Mouse (Mus musculus) intestine, embryonic 16.5 days (tissue): Measurements from ENCODE around the gene Lypd6. TPM values are rescaled to one million over a fixed set of nuclear protein-coding genes. Genes with fewer than 3 reads are reported as not detected.

Experiments used
- ATAC-seq: fragments of 200-750 bp; cut with Nextera tagmentation; 2 replicates; pipeline ENCODE4 v1.8.0; 2017; ENCODE audit warnings: moderate TSS enrichment, moderate library complexity
- H3K27ac ChIP-seq: fragments of 300-500 bp; sonication (generic); 2 replicates; pipeline ENCODE4 v1.5.1; 2014; ENCODE audit warnings: mild to moderate bottlenecking, low read length
- H3K27me3 ChIP-seq: fragments of 300-500 bp; sonication (generic); replicated peaks from 2 replicates; pipeline ENCODE4 v1.6.1; 2014; ENCODE audit warnings: low read length, control low read depth, mixed read lengths; ENCODE audit not compliant: control insufficient read depth, insufficient read depth
- H3K36me3 ChIP-seq: fragments of 300-500 bp; sonication (generic); 2 replicates; pipeline ENCODE4 v1.6.1; 2014; ENCODE audit warnings: low read length, control low read depth; ENCODE audit not compliant: control insufficient read depth, insufficient read depth
- H3K4me1 ChIP-seq: fragments of 300-500 bp; sonication (generic); 2 replicates; pipeline ENCODE4 v1.6.1; 2014; ENCODE audit warnings: low read length, control low read depth, mixed read lengths; ENCODE audit not compliant: control insufficient read depth, insufficient read depth
- H3K4me2 ChIP-seq: fragments of 300-500 bp; sonication (generic); 2 replicates; pipeline ENCODE4 v1.6.1; 2014; ENCODE audit warnings: low read depth, low read length, control low read depth
- H3K4me3 ChIP-seq: fragments of 300-500 bp; sonication (generic); 2 replicates; pipeline ENCODE4 v1.5.1; 2014; ENCODE audit warnings: mild to moderate bottlenecking, low read length
- H3K9ac ChIP-seq: fragments of 300-500 bp; sonication (generic); 2 replicates; pipeline ENCODE4 v1.6.1; 2014; ENCODE audit warnings: low read depth, low read length
- H3K9me3 ChIP-seq: fragments of 300-500 bp; sonication (generic); 2 replicates; pipeline ENCODE4 v1.6.1; 2016; ENCODE audit warnings: low read length, control low read depth; ENCODE audit not compliant: control insufficient read depth
- WGBS: fragments of 180-500 bp; shearing (Covaris S2); extraction: QIAGEN DNeasy Blood & Tissue Kit; methylation state at CpG from one replicate; pipeline ENCODE4 v1.1.7; 2014; 5-methylcytosine and 5-hydroxymethylcytosine counted together
- polyA plus RNA-seq: library from polyadenylated mRNA; unstranded; fragments of >200 nt; fragmentation: Nextera tagmentation; extraction: Ambion mirVana; gene quantifications from 2 replicates; pipeline ENCODE4 v1.2.1, GENCODE M21; 2015

Gene Lypd6
- polyA plus RNA-seq, 1 experiment from 2014 or later: 14.6 TPM

DNA sequence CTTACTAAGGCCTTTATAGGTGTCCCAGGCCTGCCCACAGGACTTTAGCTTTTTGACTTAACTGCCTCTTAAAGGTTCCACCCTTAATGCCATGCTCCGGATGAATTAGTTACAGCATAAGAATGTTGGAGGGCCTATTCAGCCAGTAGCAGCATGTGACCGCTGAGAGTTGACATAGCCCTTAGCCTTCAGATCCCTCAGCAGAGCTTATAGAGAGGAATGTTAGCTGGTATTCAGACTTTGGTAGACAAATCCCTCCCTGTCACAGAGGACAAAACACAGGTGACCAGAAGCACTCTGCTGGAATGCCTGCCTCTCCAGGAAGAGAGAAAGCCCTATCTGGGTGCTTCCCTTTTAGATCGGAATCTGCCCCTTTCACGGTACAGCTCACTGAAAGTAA is 109.5 kb downstream of the Lypd6 start:
- Histone ChIP-seq H3K4me3 (no peak overlapping the region), H3K4me2 (no peak overlapping the region), H3K4me1 (peaks cover 7% of the 10 kb centered on the region), H3K9me3 (no peaks in the 10 kb centered on the region), H3K36me3 (no peaks in the 10 kb centered on the region), H3K27ac (0 out of 2 replicates have a peak overlapping the region, but pooled peaks have one; percentile 15), H3K27me3 (no peaks in the 10 kb centered on the region), H3K9ac (no peak overlapping the region)
- 30% methylated on average over 4 of the region's 4 CpGs for WGBS
- ATAC-seq: peak; percentile 37; the same call in 1 of the 2 replicates

DNA sequence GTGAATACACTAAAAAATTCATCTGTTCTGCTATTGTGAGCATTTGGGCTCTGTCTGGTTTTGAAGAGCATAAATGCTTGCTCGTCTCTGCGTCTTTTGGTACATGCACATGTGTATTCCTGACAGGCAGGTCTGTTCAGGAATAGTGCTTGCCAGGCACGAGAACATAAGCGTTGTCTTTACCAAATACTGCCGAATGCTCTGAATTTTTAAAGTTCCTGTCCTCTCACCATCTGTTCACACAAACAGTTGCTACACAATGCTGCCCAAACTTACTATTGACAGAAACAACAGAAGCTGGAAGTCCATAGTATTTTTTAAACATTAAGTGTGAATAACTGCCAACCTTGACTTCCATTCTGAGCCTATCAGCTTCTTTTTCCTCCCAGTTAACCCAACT is 112.9 kb downstream of the Lypd6 start:
- Histone ChIP-seq H3K9me3 (no peaks in the 10 kb centered on the region), H3K4me2 (no peak overlapping the region), H3K36me3 (no peaks in the 10 kb centered on the region), H3K27me3 (no peaks in the 10 kb centered on the region), H3K27ac (no peak overlapping the region), H3K4me1 (peaks cover 7% of the 10 kb centered on the region), H3K4me3 (no peak overlapping the region), H3K9ac (no peak overlapping the region)
- no peak for ATAC-seq
- 87% methylated on average over 5 of the region's 5 CpGs for WGBS

GRCm38 (mm10) chr2:50180423-50180822 is 114.2 kb downstream of the Lypd6 start:
- H3K27ac ChIP-seq: no peak overlapping the region
- ATAC-seq: peak; percentile 94
- 63% methylated on average over 3 of the region's 3 CpGs for WGBS

GRCm38 (mm10) chr2:50181332-50181731 is 115.1 kb downstream of the Lypd6 start:
- 89% methylated on average over 3 of the region's 3 CpGs for WGBS
- Histone ChIP-seq H3K27me3 (no peaks in the 10 kb centered on the region), H3K4me2 (no peak overlapping the region), H3K27ac (no peak overlapping the region), H3K4me1 (0 out of 2 replicates have a peak, but pooled peaks cover 4% of the 10 kb centered on the region), H3K36me3 (no peaks in the 10 kb centered on the region), H3K9me3 (no peaks in the 10 kb centered on the region), H3K4me3 (no peak overlapping the region), H3K9ac (no peak overlapping the region)
- no peak for ATAC-seq

More at GRCm38 (mm10) chr2:50180423-50180822, 114.2 kb downstream of the Lypd6 start:
- Histone ChIP-seq H3K4me2 (no peak overlapping the region), H3K36me3 (no peaks in the 10 kb centered on the region), H3K4me1 (peaks cover 6% of the 10 kb centered on the region), H3K9me3 (no peaks in the 10 kb centered on the region), H3K9ac (no peak overlapping the region), H3K4me3 (no peak overlapping the region), H3K27me3 (no peaks in the 10 kb centered on the region)

- Histone ChIP-seq H3K4me2 (0 out of 2 replicates have a peak overlapping the region, but pooled peaks have one; percentile 2), H3K9ac (no peak overlapping the region), H3K27ac (peak overlapping the region; percentile 52), H3K9me3 (no peaks in the 10 kb centered on the region), H3K27me3 (no peaks in the 10 kb centered on the region), H3K36me3 (no peaks in the 10 kb centered on the region), H3K4me3 (no peak overlapping the region), H3K4me1 (peaks cover 10% of the 10 kb centered on the region)
- 16% methylated on average over 12 of the region's 12 CpGs for WGBS
- peak; percentile 84 for ATAC-seq
Observed at GRCm38 (mm10) chr2:50186711-50187405, 120.6 kb downstream of the Lypd6 start.

GRCm38 (mm10) chr2:50188856-50189255 is 122.6 kb downstream of the Lypd6 start:
- peaks cover 10% of the 10 kb centered on the region for H3K4me1 ChIP-seq
- 47% methylated on average over 3 of the region's 3 CpGs for WGBS
- H3K27me3 ChIP-seq: no peaks in the 10 kb centered on the region
- no peaks in the 10 kb centered on the region for H3K36me3 ChIP-seq
- no peaks in the 10 kb centered on the region for H3K9me3 ChIP-seq
- no peak overlapping the region for H3K4me3 ChIP-seq
- H3K27ac ChIP-seq: peak overlapping the region; percentile 39; the same call in 1 of the 2 replicates
- no peak overlapping the region for H3K4me2 ChIP-seq
- no peak overlapping the region for H3K9ac ChIP-seq
- ATAC-seq: peak; percentile 74

DNA sequence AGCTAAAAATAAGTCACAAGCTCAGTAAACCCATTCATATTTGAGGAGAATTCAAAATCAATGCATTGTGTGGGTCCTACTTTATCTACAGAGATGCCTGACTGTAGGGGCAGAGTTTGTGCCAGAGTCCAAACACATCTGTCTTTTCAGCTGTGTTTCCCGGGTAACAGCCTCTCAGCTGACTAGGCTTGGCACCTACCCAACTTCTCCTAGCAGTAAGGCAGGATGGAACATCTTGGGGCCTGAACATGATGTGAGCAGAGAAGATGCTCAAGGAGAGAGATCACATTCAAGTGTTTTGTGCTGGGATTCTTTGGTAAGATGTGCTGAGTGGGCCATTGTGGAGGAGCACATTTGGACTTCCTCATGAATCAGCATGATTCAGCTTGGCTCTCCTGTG is 130.5 kb downstream of the Lypd6 start:
- H3K9me3 ChIP-seq: no peaks in the 10 kb centered on the region
- H3K4me3 ChIP-seq: no peak overlapping the region
- no peak overlapping the region for H3K27ac ChIP-seq
- H3K4me1 ChIP-seq: no peaks in the 10 kb centered on the region
- no peaks in the 10 kb centered on the region for H3K36me3 ChIP-seq
- H3K4me2 ChIP-seq: no peak overlapping the region
- H3K9ac ChIP-seq: no peak overlapping the region
- H3K27me3 ChIP-seq: no peaks in the 10 kb centered on the region
- no peak for ATAC-seq
- WGBS: 42% methylated on average over 1 of the region's 1 CpGs

GRCm38 (mm10) chr2:50197801-50198200 is 131.6 kb downstream of the Lypd6 start:
- no peak overlapping the region for H3K4me2 ChIP-seq
- H3K4me3 ChIP-seq: no peak overlapping the region
- no peak overlapping the region for H3K9ac ChIP-seq
- H3K4me1 ChIP-seq: no peaks in the 10 kb centered on the region
- H3K36me3 ChIP-seq: no peaks in the 10 kb centered on the region
- 83% methylated on average over 4 of the region's 4 CpGs for WGBS
- no peaks in the 10 kb centered on the region for H3K27me3 ChIP-seq
- no peaks in the 10 kb centered on the region for H3K9me3 ChIP-seq
- H3K27ac ChIP-seq: no peak overlapping the region
- ATAC-seq: no peak

DNA sequence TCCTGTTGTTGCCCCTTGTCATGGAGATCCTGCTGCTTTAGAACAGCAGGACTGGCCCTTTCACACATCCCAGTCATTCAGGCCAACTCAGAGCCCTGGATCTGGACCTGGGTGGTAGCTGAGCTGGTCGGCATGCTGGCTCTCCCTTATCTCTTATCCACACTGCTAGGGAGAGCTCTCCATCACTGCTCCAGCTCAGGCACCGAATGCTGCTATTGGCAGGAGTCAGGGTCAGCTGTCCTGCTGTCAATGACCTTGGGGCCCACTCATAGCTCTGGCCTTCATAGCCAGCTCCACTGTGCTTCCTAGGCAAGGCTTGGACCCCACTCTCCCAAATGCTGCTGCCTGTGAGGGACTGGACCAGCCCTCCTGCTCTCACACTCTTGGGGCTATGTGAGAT is 134.3 kb downstream of the Lypd6 start:
- no peak overlapping the region for H3K9ac ChIP-seq
- H3K4me1 ChIP-seq: no peaks in the 10 kb centered on the region
- H3K27ac ChIP-seq: no peak overlapping the region
- no peaks in the 10 kb centered on the region for H3K36me3 ChIP-seq
- H3K9me3 ChIP-seq: no peaks in the 10 kb centered on the region
- H3K4me2 ChIP-seq: no peak overlapping the region
- no peak overlapping the region for H3K4me3 ChIP-seq
- ATAC-seq: no peak
- WGBS: 55% methylated on average over 2 of the region's 2 CpGs
- no peaks in the 10 kb centered on the region for H3K27me3 ChIP-seq

- Histone ChIP-seq H3K9ac (no peak overlapping the region), H3K4me2 (no peak overlapping the region), H3K27me3 (no peaks in the 10 kb centered on the region), H3K27ac (no peak overlapping the region), H3K4me1 (no peaks in the 10 kb centered on the region), H3K36me3 (no peaks in the 10 kb centered on the region), H3K9me3 (no peaks in the 10 kb centered on the region), H3K4me3 (no peak overlapping the region)
- 81% methylated on average over 7 of the region's 7 CpGs for WGBS
- no peak for ATAC-seq
Observed at GRCm38 (mm10) chr2:50220574-50220973, 154.3 kb downstream of the Lypd6 start.
